Mouse (Mus musculus): ENCODE results near the gene Gm8300. TPM values are rescaled to one million over a fixed set of nuclear protein-coding genes. Genes with fewer than 3 reads are reported as not detected.
"Not testable (repeated sequence)": the region's sequence is repeated elsewhere in the genome, so short reads cannot be mapped to it uniquely, and the experiment has no call there.

Gene Gm8300
- not detected in 2 replicates for polyA plus RNA-seq (2014; fragmentation: Nextera tagmentation; extraction: Ambion mirVana)

DNA sequence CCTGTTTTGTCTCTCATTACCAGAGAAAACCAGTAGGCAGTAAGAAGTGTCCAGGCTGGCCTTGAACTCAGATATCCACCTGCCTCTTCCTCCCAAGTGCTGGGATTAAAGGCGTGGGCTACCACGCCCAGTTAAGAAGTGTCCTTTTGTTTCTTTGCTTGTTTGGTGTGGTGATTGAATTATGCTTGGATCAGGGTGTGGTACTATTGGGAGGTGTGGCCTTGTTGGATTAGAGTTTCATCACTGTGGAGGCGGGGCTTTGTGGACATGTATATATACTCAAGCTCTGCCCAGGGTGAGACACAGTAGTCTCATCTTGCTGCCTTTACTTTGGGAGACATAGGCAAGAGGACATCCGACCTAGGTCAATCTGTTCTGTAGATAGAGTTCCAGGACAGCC lies at the start of gene Gm8300:
Gene Gm8300, plus strand, starts transcription at position 301 of the 400 bp plus-strand sequence.
- not testable (repeated sequence) for H3K9me3 ChIP-seq (ENCODE audit: control insufficient read depth, low read length); H3K4me1 ChIP-seq (ENCODE audit: control insufficient read depth, insufficient read depth, low read length); H3K4me3 ChIP-seq (ENCODE audit: low read depth, low read length); H3K27ac ChIP-seq (ENCODE audit: low read depth, low read length); H3K27me3 ChIP-seq (ENCODE audit: control insufficient read depth, insufficient read depth, low read length); H3K36me3 ChIP-seq (ENCODE audit: control insufficient read depth, insufficient read depth, low read length); H3K4me2 ChIP-seq (ENCODE audit: low read depth, low read length); H3K9ac ChIP-seq (replicated peaks; ENCODE audit: low read depth, low read length); ATAC-seq (ENCODE audit: low read depth)
- 91% methylated on average over 4 of the region's 4 CpGs for whole genome bisulfite sequencing

DNA sequence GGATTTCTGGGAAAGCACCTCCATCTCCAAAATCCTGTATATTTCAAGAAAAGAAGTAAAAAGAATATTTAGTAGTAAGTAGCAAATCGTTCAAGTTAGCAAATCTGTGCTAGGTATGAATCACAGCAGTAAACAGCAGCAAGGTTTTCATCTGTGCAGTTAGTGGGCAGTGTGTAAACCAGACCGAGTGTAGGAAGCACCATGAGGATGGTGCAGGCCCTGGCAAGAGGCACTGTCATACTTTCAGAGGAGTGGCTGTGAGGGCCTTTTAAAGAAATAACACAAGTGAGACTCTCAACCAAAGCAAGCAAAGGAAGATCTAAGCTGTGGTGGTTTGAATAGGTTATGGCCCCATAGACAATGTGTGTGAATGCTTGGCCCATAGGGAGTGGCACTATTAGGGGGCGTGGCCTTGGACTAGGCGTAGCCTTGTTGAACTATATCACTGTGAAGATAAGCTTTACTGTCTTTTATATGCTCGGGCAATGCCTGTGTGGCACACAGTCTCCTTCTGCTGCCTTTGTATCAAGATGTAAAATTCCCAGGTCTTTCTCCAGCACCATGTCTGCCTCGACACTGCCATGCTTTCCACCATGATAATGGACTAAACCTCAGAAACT lies 49.3 kb upstream of the Gm8300 start:
- peaks cover 43% of the 10 kb centered on the region for H3K36me3 ChIP-seq (ENCODE audit: control insufficient read depth, insufficient read depth, low read length)
- 75% methylated on average over 6 of the region's 6 CpGs for WGBS
- no peak overlapping the region for H3K4me3 ChIP-seq (ENCODE audit: low read depth, low read length)
- no peaks in the 10 kb centered on the region for H3K9me3 ChIP-seq (ENCODE audit: control insufficient read depth, low read length)
- ATAC-seq (ENCODE audit: low read depth) = no peak
- no peaks in the 10 kb centered on the region for H3K4me1 ChIP-seq (ENCODE audit: control insufficient read depth, insufficient read depth, low read length)
- H3K27ac ChIP-seq (ENCODE audit: low read depth, low read length) = no peak overlapping the region
- H3K4me2 ChIP-seq (ENCODE audit: low read depth, low read length) = no peak overlapping the region
- no peaks in the 10 kb centered on the region for H3K27me3 ChIP-seq (ENCODE audit: control insufficient read depth, insufficient read depth, low read length)
- H3K9ac ChIP-seq (replicated peaks; ENCODE audit: low read depth, low read length) = no peak overlapping the region

DNA sequence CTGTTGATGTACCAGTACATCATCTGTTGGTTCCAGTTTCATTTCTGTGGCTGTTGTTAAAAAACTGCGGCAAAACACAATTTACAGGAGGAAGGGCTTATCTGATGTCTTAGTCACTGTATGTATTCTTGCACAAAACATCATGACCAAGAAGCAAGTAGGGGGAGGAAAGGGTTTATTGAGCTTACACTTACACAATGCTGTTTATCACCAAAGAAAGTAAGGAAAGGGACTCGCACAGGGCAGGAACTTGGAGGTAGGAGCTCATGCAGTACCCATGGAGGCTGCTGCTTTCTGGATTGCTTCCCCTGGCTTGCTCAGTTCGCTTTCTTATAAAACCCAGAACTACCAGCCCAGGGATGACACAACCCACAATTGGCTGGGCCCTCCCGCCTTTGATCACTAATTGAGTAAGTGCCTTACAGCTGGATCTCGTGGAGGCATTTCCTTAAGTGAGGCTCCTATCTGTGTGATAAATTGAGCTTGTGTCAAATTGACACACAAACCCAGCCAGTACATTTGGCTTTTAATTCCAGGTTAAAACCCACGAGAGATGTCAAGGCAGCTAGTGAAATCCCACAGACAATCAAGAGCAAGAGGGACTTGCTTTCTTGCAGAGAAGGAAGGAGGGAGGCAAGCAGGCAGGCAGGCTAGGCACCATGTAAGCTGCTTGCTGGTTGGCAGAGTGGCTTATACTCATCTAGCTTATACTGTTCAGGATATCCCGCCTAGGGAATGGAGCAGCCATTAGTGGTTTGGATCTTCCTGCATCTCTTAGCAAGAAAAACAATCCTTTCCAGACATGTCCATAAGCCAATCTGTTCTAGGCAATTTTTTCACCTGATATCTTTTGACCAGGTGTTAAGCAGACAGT lies 43.6 kb upstream of the Gm8300 start:
- ATAC-seq (ENCODE audit: low read depth) = no peak
- no peak overlapping the region for H3K9ac ChIP-seq (replicated peaks; ENCODE audit: low read depth, low read length)
- WGBS = 58% methylated on average over 7 of the region's 7 CpGs
- no peaks in the 10 kb centered on the region for H3K9me3 ChIP-seq (ENCODE audit: control insufficient read depth, low read length)
- H3K27ac ChIP-seq (ENCODE audit: low read depth, low read length) = no peak overlapping the region
- no peaks in the 10 kb centered on the region for H3K27me3 ChIP-seq (ENCODE audit: control insufficient read depth, insufficient read depth, low read length)
- H3K4me1 ChIP-seq (ENCODE audit: control insufficient read depth, insufficient read depth, low read length) = peaks cover 12% of the 10 kb centered on the region
- H3K36me3 ChIP-seq (ENCODE audit: control insufficient read depth, insufficient read depth, low read length) = peaks cover 6% of the 10 kb centered on the region; the same call in 1 of the 2 replicates
- peak overlapping the region; percentile 61; the same call in 1 of the 2 replicates for H3K4me3 ChIP-seq (ENCODE audit: low read depth, low read length)
- peak overlapping the region; percentile 66 for H3K4me2 ChIP-seq (ENCODE audit: low read depth, low read length)

DNA sequence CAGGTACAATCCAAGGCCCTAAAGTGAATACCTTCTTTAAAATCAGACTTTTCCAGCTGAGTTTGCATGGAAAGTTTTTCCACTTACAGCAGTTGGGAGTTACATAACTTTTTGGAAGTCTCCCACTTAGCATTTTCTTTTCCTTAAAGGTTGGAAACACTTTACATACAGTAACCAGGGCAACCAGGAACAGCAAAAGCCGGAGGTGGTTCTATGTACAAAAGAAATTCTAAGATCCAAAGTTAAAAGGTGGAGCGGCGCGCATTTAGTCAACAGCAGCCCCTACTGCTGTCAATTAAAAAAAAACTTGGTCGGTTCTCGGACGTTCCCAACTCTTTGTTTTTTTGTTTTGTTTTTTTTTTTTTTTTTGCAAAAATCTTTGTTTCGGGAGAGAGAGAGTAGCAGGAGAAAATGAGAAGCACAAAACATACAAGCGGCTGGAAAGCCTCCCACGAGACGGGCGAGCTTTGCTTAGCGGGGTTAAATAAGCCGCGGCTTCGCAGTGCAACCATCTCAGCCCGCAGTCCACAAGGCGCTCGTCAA lies 42.6 kb upstream of the Gm8300 start:
- Histone ChIP-seq H3K9me3 (ENCODE audit: control insufficient read depth, low read length) (no peaks in the 10 kb centered on the region), H3K4me2 (ENCODE audit: low read depth, low read length) (peak overlapping the region; percentile 66), H3K36me3 (ENCODE audit: control insufficient read depth, insufficient read depth, low read length) (peaks cover 6% of the 10 kb centered on the region; the same call in 1 of the 2 replicates), H3K4me1 (ENCODE audit: control insufficient read depth, insufficient read depth, low read length) (peaks cover 12% of the 10 kb centered on the region), H3K4me3 (ENCODE audit: low read depth, low read length) (peak overlapping the region; percentile 61), H3K27me3 (ENCODE audit: control insufficient read depth, insufficient read depth, low read length) (no peaks in the 10 kb centered on the region), H3K9ac (replicated peaks; ENCODE audit: low read depth, low read length) (peak overlapping the region; percentile 71), H3K27ac (ENCODE audit: low read depth, low read length) (peak overlapping the region; percentile 86)
- no peak for ATAC-seq (ENCODE audit: low read depth)
- 0% methylated on average over 19 of the region's 19 CpGs for WGBS

DNA sequence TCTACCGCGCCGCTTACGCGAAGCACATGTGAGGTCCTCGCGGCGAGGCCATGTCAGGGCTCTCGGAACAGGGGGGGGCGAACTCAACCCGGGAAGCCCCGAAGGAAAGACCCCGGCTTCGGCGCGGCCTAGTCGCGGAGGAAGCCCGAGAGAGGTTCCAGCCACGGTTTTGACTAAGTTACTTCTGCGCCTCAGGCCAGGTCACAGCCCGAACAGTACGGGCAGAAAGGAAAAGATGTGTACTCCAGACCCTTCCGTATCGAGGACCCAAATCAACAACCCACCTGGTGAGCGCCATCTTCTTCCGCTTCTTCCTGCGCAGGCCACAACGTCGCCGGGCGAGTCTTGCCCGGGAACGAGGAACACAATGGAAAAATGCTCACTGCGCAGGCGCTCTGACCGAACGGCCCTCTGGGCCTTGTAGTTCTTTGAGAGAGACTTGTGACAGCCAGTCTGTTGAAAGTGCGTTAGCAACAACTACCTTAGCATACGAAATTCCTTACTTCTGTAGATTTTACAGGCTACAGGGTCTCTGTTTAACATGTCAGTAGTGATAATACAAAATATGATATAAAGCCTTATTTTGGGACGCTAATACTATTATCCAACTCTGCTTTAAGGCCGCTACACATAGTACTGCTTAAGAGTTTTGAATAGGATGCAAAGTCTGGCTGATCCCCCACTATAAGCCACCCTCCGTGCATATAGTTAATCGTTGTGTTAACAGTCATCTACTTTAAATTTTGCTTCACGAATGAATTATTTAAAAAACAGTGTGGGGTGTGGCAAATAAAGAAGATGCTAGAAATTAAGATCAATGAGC lies 41.9 kb upstream of the Gm8300 start, which contains the start of gene Snw1:
Gene Snw1, minus strand, starts transcription at position 311 of the 823 bp plus-strand sequence.
- 3% methylated on average over 45 of the region's 45 CpGs for WGBS
- H3K27ac ChIP-seq (ENCODE audit: low read depth, low read length) = peak within 1 kb of the TSS; percentile 86

DNA sequence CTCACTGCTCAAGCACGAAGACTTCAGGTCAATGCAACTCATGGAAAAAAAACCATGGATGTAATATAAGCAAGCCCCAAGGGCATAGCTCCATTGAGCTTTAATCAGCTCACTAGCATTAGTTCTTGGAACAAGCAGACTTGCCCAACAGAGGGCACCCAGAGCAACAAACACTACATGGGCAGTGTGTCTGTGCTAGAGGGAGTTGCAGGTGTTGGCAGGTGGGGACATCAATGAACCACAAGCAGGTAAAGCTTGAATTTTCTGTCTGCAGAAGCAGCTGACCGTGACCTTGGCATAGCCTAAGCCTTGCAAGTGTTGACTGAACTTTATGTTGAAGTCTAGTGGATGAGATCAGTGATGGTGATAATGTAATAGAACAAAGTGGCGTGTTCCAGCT lies 39.4 kb upstream of the Gm8300 start:
- 81% methylated on average over 3 of the region's 3 CpGs for WGBS
- H3K27ac ChIP-seq (ENCODE audit: low read depth, low read length) = no peak overlapping the region
- no peak overlapping the region for H3K9ac ChIP-seq (replicated peaks; ENCODE audit: low read depth, low read length)
- no peak for ATAC-seq (ENCODE audit: low read depth)
- no peak overlapping the region for H3K4me3 ChIP-seq (ENCODE audit: low read depth, low read length)
- H3K36me3 ChIP-seq (ENCODE audit: control insufficient read depth, insufficient read depth, low read length) = no peaks in the 10 kb centered on the region
- H3K27me3 ChIP-seq (ENCODE audit: control insufficient read depth, insufficient read depth, low read length) = no peaks in the 10 kb centered on the region
- peaks cover 12% of the 10 kb centered on the region for H3K4me1 ChIP-seq (ENCODE audit: control insufficient read depth, insufficient read depth, low read length)
- no peaks in the 10 kb centered on the region for H3K9me3 ChIP-seq (ENCODE audit: control insufficient read depth, low read length)
- H3K4me2 ChIP-seq (ENCODE audit: low read depth, low read length) = no peak overlapping the region

More for the DNA sequence above, 41.9 kb upstream of the Gm8300 start, which contains the start of gene Snw1:
- Histone ChIP-seq H3K4me2 (ENCODE audit: low read depth, low read length) (peak within 1 kb of the TSS; percentile 66), H3K9me3 (ENCODE audit: control insufficient read depth, low read length) (no peaks in the 10 kb centered on the region), H3K36me3 (ENCODE audit: control insufficient read depth, insufficient read depth, low read length) (peaks cover 6% of the 10 kb centered on the region; the same call in 1 of the 2 replicates), H3K4me3 (ENCODE audit: low read depth, low read length) (peak within 1 kb of the TSS; percentile 61), H3K4me1 (ENCODE audit: control insufficient read depth, insufficient read depth, low read length) (peaks cover 12% of the 10 kb centered on the region), H3K27me3 (ENCODE audit: control insufficient read depth, insufficient read depth, low read length) (no peaks in the 10 kb centered on the region), H3K9ac (replicated peaks; ENCODE audit: low read depth, low read length) (peak within 1 kb of the TSS; percentile 71)
- ATAC-seq (ENCODE audit: low read depth) = peak; percentile 97

DNA sequence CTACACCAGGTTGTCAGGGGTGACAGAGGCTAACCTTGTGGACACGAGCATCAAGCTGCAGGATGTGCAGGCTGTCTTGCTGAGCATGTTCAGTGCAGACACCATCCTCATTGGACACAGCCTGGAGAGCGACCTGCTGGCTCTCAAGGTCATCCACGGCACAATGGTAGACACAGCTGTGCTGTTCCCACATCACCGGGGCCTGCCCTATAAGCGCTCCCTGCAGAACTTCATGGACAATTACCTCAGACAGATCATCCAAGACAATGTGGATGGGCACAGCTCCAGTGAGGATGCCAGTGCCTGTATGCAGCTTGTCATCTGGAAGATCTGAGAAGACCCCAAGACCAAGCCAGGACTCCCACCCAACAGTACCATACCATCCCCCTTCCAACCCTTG lies 31.6 kb upstream of the Gm8300 start:
- not testable (repeated sequence) for H3K4me1 ChIP-seq (ENCODE audit: control insufficient read depth, insufficient read depth, low read length); H3K4me3 ChIP-seq (ENCODE audit: low read depth, low read length); H3K9ac ChIP-seq (replicated peaks; ENCODE audit: low read depth, low read length); H3K9me3 ChIP-seq (ENCODE audit: control insufficient read depth, low read length); H3K27ac ChIP-seq (ENCODE audit: low read depth, low read length); H3K36me3 ChIP-seq (ENCODE audit: control insufficient read depth, insufficient read depth, low read length); ATAC-seq (ENCODE audit: low read depth); H3K27me3 ChIP-seq (ENCODE audit: control insufficient read depth, insufficient read depth, low read length); H3K4me2 ChIP-seq (ENCODE audit: low read depth, low read length)
- 81% methylated on average over 5 of the region's 5 CpGs for WGBS

DNA sequence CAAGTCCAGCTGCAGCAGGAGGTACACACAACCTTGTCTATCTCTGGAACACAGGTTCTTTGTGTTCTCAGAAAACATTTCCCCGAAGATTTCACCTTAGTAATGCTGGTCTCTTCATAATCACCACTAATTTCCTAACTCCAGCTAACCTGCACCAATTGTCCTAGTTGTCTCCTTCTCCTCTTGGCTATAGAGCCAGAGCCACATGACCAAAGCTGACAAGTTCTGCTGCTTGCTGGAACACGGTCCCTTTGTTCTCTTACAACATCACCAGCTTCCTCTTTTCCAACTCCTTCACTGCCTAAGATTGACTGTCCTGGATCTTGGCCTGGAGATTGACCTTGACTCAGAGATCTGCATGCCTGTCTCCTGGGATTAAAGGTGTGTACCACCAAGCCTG lies 25.4 kb upstream of the Gm8300 start:
- not testable (repeated sequence) for H3K27me3 ChIP-seq (ENCODE audit: control insufficient read depth, insufficient read depth, low read length); ATAC-seq (ENCODE audit: low read depth); H3K4me1 ChIP-seq (ENCODE audit: control insufficient read depth, insufficient read depth, low read length); H3K9ac ChIP-seq (replicated peaks; ENCODE audit: low read depth, low read length); H3K36me3 ChIP-seq (ENCODE audit: control insufficient read depth, insufficient read depth, low read length); H3K9me3 ChIP-seq (ENCODE audit: control insufficient read depth, low read length); H3K27ac ChIP-seq (ENCODE audit: low read depth, low read length); H3K4me2 ChIP-seq (ENCODE audit: low read depth, low read length); H3K4me3 ChIP-seq (ENCODE audit: low read depth, low read length)
- WGBS = 80% methylated on average over 2 of the region's 2 CpGs

Data from neural tube, embryonic 14.5 days (tissue).